Mouse (Mus musculus): ENCODE measurements around the gene Olfr658. TPM values are rescaled to one million over a fixed set of nuclear protein-coding genes. Genes with fewer than 3 reads are reported as not detected.
A peak's percentile ranks its signal among the peaks of the same experiment; 100 is the strongest.

The Olfr658 gene
- total RNA-seq (2015; ENCODE audit: low replicate concordance) (not detected in 2 replicates), total RNA-seq (2017; ENCODE audit: low replicate concordance) (not detected in 2 replicates)

DNA sequence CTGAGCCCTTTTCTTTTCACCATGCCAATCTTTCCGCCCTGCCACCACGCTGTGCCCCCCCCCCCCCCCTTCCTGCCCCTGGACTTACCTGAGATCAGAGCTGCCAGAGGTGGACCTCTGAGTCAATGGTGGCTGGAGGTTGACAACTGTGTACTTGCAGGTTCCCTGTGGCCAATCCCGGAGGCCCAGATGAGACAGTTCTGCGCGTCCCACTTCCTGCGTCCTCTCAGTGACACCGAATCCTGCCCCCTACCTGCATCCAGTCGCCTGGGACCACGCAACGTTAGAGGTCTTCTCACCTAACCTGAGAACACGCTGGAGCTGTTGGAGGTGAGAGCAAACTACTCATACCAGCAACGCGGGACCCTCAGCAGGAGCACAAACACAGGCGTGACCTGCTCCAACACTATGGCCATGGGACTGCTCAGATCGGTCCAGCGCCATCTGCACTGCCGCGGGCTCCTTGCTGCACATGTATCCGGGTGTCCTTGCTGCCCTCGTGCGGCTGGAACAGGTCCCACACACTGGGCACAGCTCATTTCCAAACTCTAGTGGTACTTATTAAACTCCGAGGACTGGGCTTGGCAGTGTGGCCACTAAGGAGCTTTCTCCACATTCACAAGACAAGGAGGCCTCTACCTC lies at the start of gene Olfr658:
Gene Olfr658 (minus strand): TSS at position 465 of the 642 bp plus-strand sequence.
- no peak for ATAC-seq (replicated peaks; ENCODE audit: low FRiP score, poor library complexity, severe bottlenecking)

- ATAC-seq (replicated peaks; ENCODE audit: low FRiP score, poor library complexity, severe bottlenecking) = no peak
These were observed 39.1 kb upstream of the Olfr658 start, which contains the start of gene Olfr661 for GRCm38 (mm10) chr7:104686201-104686600. Olfr661 (plus strand) TSS chr7:104686501.

GRCm38 (mm10) chr7:104666453-104666852 lies 19.3 kb upstream of the Olfr658 start, which contains the start of gene Olfr659:
Olfr659 (plus strand) TSS chr7:104666753.
- ATAC-seq (replicated peaks; ENCODE audit: low FRiP score, poor library complexity, severe bottlenecking) = no peak

DNA sequence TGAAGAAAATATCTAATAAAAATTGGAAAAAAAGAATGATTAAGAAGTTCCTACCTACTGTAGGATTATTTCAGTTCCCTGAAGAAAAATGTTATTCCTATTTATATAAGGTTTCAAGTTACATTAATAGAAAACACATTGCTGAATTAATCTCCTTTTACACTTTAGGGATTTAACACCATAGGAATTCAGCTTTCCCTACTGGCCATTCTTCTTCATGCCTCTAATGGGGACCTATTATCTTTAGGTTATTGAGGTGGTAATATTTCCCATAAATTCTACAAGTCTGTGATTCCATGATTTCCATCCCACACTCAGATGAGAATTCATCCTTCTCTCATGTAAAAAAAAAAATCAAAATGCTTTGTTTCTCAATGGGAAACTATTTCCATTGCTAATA lies 22.6 kb downstream of the Olfr658 start, which contains the start of gene Olfr657:
Gene Olfr657 (plus strand): TSS at position 301 of the 400 bp plus-strand sequence.
- ATAC-seq (replicated peaks; ENCODE audit: low FRiP score, poor library complexity, severe bottlenecking) = no peak

DNA sequence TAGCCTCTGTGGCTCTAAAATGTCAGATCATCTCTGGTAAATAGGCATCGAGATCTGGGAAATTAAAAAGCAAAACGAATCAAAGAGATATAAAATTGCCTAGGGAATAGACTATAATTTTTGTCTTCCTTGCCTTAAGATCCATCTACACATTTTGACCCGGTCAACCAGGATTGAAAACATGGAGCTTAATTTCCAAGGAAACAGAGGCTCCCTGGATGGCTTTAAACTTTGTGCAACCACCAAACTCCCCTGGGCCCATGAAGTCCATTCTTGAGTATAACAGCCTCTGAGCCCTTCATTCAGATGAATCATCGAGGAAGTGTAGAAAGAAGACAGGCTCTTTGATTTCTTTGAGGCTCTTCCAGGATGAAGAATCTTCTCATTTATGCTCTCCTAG lies 33.5 kb downstream of the Olfr658 start, which contains the start of gene Olfr656:
Gene Olfr656 (plus strand): TSS at position 301 of the 400 bp plus-strand sequence.
- ATAC-seq (replicated peaks; ENCODE audit: low FRiP score, poor library complexity, severe bottlenecking) = no peak

- no peak for ATAC-seq (replicated peaks; ENCODE audit: low FRiP score, poor library complexity, severe bottlenecking)
These were observed 42.4 kb downstream of the Olfr658 start for GRCm38 (mm10) chr7:104604727-104605126.

- 0 out of 2 replicates have a peak, but pooled peaks have one; percentile 60 for ATAC-seq (replicated peaks; ENCODE audit: low FRiP score, poor library complexity, severe bottlenecking)
These were observed 43.9 kb downstream of the Olfr658 start for GRCm38 (mm10) chr7:104603173-104603572.

GRCm38 (mm10) chr7:104601679-104602078 lies 45.4 kb downstream of the Olfr658 start, which contains the start of gene Olfr655:
Olfr655 (minus strand) TSS chr7:104601779.
- no peak for ATAC-seq (replicated peaks; ENCODE audit: low FRiP score, poor library complexity, severe bottlenecking)

Other genes starting within 250 kb of the Olfr658 start
- not detected in 2 replicates for gene Trim30c, start 246.5 kb downstream of the Olfr658 start, total RNA-seq (2015; ENCODE audit: low replicate concordance)
- 0.68 and 1.1 TPM in 2 replicates for gene Trim30c, start 246.5 kb downstream of the Olfr658 start, total RNA-seq (2017; ENCODE audit: low replicate concordance)
- gene Trim30a, start 182.1 kb downstream of the Olfr658 start, total RNA-seq (2015; ENCODE audit: low replicate concordance) = 17.5 and 25.9 TPM in 2 replicates
- 12.5 and 17.6 TPM in 2 replicates for gene Trim30a, start 182.1 kb downstream of the Olfr658 start, total RNA-seq (2017; ENCODE audit: low replicate concordance)
- 7.5 and 10.0 TPM in 2 replicates for gene Trim30d, start 139.5 kb downstream of the Olfr658 start, total RNA-seq (2015; ENCODE audit: low replicate concordance)
- gene Trim30d, start 139.5 kb downstream of the Olfr658 start, total RNA-seq (2017; ENCODE audit: low replicate concordance) = 5.9 and 9.5 TPM in 2 replicates
- not detected in 2 replicates for gene Olfr651, start 97.2 kb downstream of the Olfr658 start, total RNA-seq (2015; ENCODE audit: low replicate concordance)
- gene Olfr651, start 97.2 kb downstream of the Olfr658 start, total RNA-seq (2017; ENCODE audit: low replicate concordance) = not detected in 2 replicates
- not detected in 2 replicates for gene Olfr652, start 86.4 kb downstream of the Olfr658 start, total RNA-seq (2015; ENCODE audit: low replicate concordance)
- gene Olfr652, start 86.4 kb downstream of the Olfr658 start, total RNA-seq (2017; ENCODE audit: low replicate concordance) = 0.70 TPM in 1 of 2 replicates, not detected in the other
- not detected in 2 replicates for gene Olfr653, start 70.0 kb downstream of the Olfr658 start, total RNA-seq (2015; ENCODE audit: low replicate concordance)
- gene Olfr653, start 70.0 kb downstream of the Olfr658 start, total RNA-seq (2017; ENCODE audit: low replicate concordance) = not detected in 2 replicates
- not detected in 2 replicates for gene Olfr654, start 60.3 kb downstream of the Olfr658 start, total RNA-seq (2015; ENCODE audit: low replicate concordance)
- not detected in 2 replicates for gene Olfr654, start 60.3 kb downstream of the Olfr658 start, total RNA-seq (2017; ENCODE audit: low replicate concordance)
- not detected in 2 replicates for gene Olfr655, start 45.5 kb downstream of the Olfr658 start, total RNA-seq (2015; ENCODE audit: low replicate concordance)
- gene Olfr655, start 45.5 kb downstream of the Olfr658 start, total RNA-seq (2017; ENCODE audit: low replicate concordance) = not detected in 2 replicates
- not detected in 2 replicates for gene Olfr656, start 33.4 kb downstream of the Olfr658 start, total RNA-seq (2015; ENCODE audit: low replicate concordance)
- 0.68 TPM in 1 of 2 replicates, not detected in the other for gene Olfr656, start 33.4 kb downstream of the Olfr658 start, total RNA-seq (2017; ENCODE audit: low replicate concordance)
- gene Olfr657, start 22.5 kb downstream of the Olfr658 start, total RNA-seq (2015; ENCODE audit: low replicate concordance) = not detected in 2 replicates
- not detected in 2 replicates for gene Olfr657, start 22.5 kb downstream of the Olfr658 start, total RNA-seq (2017; ENCODE audit: low replicate concordance)
- gene Olfr659, start 19.4 kb upstream of the Olfr658 start, total RNA-seq (2015; ENCODE audit: low replicate concordance) = not detected in 2 replicates
- not detected in 2 replicates for gene Olfr659, start 19.4 kb upstream of the Olfr658 start, total RNA-seq (2017; ENCODE audit: low replicate concordance)
- not detected in 2 replicates for gene Olfr661, start 39.2 kb upstream of the Olfr658 start, total RNA-seq (2015; ENCODE audit: low replicate concordance)
- gene Olfr661, start 39.2 kb upstream of the Olfr658 start, total RNA-seq (2017; ENCODE audit: low replicate concordance) = not detected in 2 replicates
- not detected in 2 replicates for gene Usp17le, start 130.2 kb upstream of the Olfr658 start, total RNA-seq (2015; ENCODE audit: low replicate concordance)
- gene Usp17le, start 130.2 kb upstream of the Olfr658 start, total RNA-seq (2017; ENCODE audit: low replicate concordance) = not detected in 2 replicates
- not detected in 2 replicates for gene Usp17lb, start 195.3 kb upstream of the Olfr658 start, total RNA-seq (2015; ENCODE audit: low replicate concordance)
- gene Usp17lb, start 195.3 kb upstream of the Olfr658 start, total RNA-seq (2017; ENCODE audit: low replicate concordance) = not detected in 2 replicates
- gene Usp17la, start 209.7 kb upstream of the Olfr658 start, total RNA-seq (2015; ENCODE audit: low replicate concordance) = not detected in 2 replicates
- not detected in 2 replicates for gene Usp17la, start 209.7 kb upstream of the Olfr658 start, total RNA-seq (2017; ENCODE audit: low replicate concordance)
- gene Olfr665, start 230.7 kb upstream of the Olfr658 start, total RNA-seq (2015; ENCODE audit: low replicate concordance) = not detected in 2 replicates
- not detected in 2 replicates for gene Olfr665, start 230.7 kb upstream of the Olfr658 start, total RNA-seq (2017; ENCODE audit: low replicate concordance)
- not detected in 2 replicates for gene Olfr666, start 248.6 kb upstream of the Olfr658 start, total RNA-seq (2015; ENCODE audit: low replicate concordance)
- not detected in 2 replicates for gene Olfr666, start 248.6 kb upstream of the Olfr658 start, total RNA-seq (2017; ENCODE audit: low replicate concordance)